Mouse (Mus musculus) heart, adult 2 months (tissue): ENCODE results near the gene Spats1. TPM values are rescaled to one million over a fixed set of nuclear protein-coding genes. Genes with fewer than 3 reads are reported as not detected.

Source experiments
- DNase-seq, 2 experiments: peaks; one replicate each; pipeline ENCODE4 v3.0.0; 2021
- H3K27ac ChIP-seq: fragments of 200-600 bp; 2 replicates; pipeline ENCODE4 v1.8.1; 2022
- H3K27me3 ChIP-seq: fragments of 200-500 bp; 2 replicates; pipeline ENCODE4 v1.6.1; 2012; ENCODE audit warnings: mild to moderate bottlenecking, low read length, inconsistent platforms, mixed read lengths; ENCODE audit not compliant: control insufficient read depth, insufficient read depth
- H3K36me3 ChIP-seq: fragments of 200-500 bp; 2 replicates; pipeline ENCODE4 v1.6.1; 2012; ENCODE audit warnings: low read length, inconsistent platforms; ENCODE audit not compliant: control insufficient read depth, insufficient read depth
- H3K4me1 ChIP-seq: fragments of 200-500 bp; 2 replicates; pipeline ENCODE4 v1.6.1; 2011; ENCODE audit warnings: low read length; ENCODE audit not compliant: control insufficient read depth, insufficient read depth
- H3K4me3 ChIP-seq: fragments of 200-600 bp; 2 replicates; pipeline ENCODE4 v1.8.1; 2022
- H3K79me2 ChIP-seq: fragments of 200-500 bp; replicated peaks from 2 replicates; pipeline ENCODE4 v1.6.1; 2012; ENCODE audit warnings: mild to moderate bottlenecking, inconsistent platforms, low read length, moderate library complexity, mixed read lengths; ENCODE audit not compliant: control insufficient read depth, insufficient read depth
- H3K9ac ChIP-seq: fragments of 200-500 bp; 2 replicates; pipeline ENCODE4 v1.6.1; 2012; ENCODE audit warnings: low read depth, mild to moderate bottlenecking, control low read depth, inconsistent platforms, low read length, mixed read lengths
- CTCF ChIP-seq: fragments of 200-600 bp; IDR thresholded peaks from 2 replicates; pipeline ENCODE4 v1.8.1; 2022; ENCODE audit warnings: antibody characterized with exemption, mild to moderate bottlenecking, moderate library complexity
- EP300 ChIP-seq: fragments of 200-500 bp; IDR thresholded peaks from 2 replicates; pipeline ENCODE4 v1.6.1; 2011; ENCODE audit warnings: low read depth, low read length, control low read depth; ENCODE audit not compliant: insufficient read depth
- POLR2A ChIP-seq: fragments of 200-500 bp; IDR thresholded peaks from 2 replicates; pipeline ENCODE4 v1.6.1; 2011; ENCODE audit warnings: mild to moderate bottlenecking, low read depth, low read length, control low read depth; ENCODE audit not compliant: insufficient read depth
- WGBS: fragments of 180-500 bp; shearing (Covaris S2); methylation state at CpG from one replicate; pipeline ENCODE4 v1.1.7; 2018; 5-methylcytosine and 5-hydroxymethylcytosine counted together
- intact Hi-C: fragments of 180-260 bp; cut with DNase I; formaldehyde crosslinking; loops from one replicate; pipeline ENCODE4 v1.15.1; 2025
- polyA plus RNA-seq: library from polyadenylated mRNA; depleted of rRNA; stranded (reverse); fragments of >200 nt; gene quantifications from 2 replicates; pipeline ENCODE4 v1.2.3, GENCODE M21; 2012
- total RNA-seq, 2 experiments: library from RNA; stranded (reverse); gene quantifications; 2 replicates each; pipeline ENCODE4 v1.2.3; 2021

Spats1 gene
- total and polyA plus RNA-seq, 3 experiments: 0.16 TPM; not detected in 2

- whole genome bisulfite sequencing: 90% methylated on average over 28 of the region's 28 CpGs
- TF ChIP-seq EP300 (no peak), POLR2A (no peak), CTCF (no peak)
- intact Hi-C loops: loop anchor here (2.0 kb wide), 1 partner anchor 125 kb away; no protein-coding TSS in a partner anchor
- no peaks in the 10 kb centered on the region for H3K79me2 ChIP-seq
- no peaks in the 10 kb centered on the region for H3K4me1 ChIP-seq
- no peak for DNase-seq
- H3K36me3 ChIP-seq: no peaks in the 10 kb centered on the region
- H3K27ac ChIP-seq: no peak overlapping the region
- H3K4me3 ChIP-seq: no peak overlapping the region
- H3K9ac ChIP-seq: no peak overlapping the region
- no peaks in the 10 kb centered on the region for H3K27me3 ChIP-seq
Observed at GRCm38 (mm10) chr17:45517549-45518215, 42.5 kb upstream of the Spats1 start.

DNA sequence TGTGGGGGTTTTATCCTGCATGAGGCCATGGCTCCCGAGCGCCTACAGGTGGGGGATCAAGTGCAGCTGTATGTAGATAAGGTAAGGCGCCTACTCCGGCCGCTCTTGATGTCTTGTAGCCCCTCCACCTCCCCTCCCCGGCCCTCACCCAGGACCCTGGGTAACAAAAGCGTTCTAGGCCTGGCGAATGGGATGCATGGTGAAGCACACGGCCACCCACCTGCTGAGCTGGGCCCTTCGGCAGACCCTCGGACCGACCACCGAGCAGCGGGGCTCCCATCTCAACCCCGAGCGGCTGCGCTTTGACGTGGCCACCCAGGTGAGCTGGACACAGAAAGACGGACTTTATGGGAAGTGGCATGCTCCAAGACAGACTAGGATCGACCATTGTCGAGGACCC, 41.9 kb upstream of the Spats1 start:
- DNase-seq: no peak
- H3K79me2 ChIP-seq: no peaks in the 10 kb centered on the region
- 93% methylated on average over 21 of the region's 21 CpGs for whole genome bisulfite sequencing
- no peaks in the 10 kb centered on the region for H3K27me3 ChIP-seq
- no peaks in the 10 kb centered on the region for H3K36me3 ChIP-seq
- intact Hi-C loops: loop anchor here (2.0 kb wide), 1 partner anchor 126 kb away; no protein-coding TSS in a partner anchor
- TF ChIP-seq POLR2A (no peak), CTCF (no peak), EP300 (no peak)
- H3K27ac ChIP-seq: no peak overlapping the region
- H3K9ac ChIP-seq: no peak overlapping the region
- no peaks in the 10 kb centered on the region for H3K4me1 ChIP-seq
- H3K4me3 ChIP-seq: no peak overlapping the region

- H3K4me3 ChIP-seq: no peak overlapping the region
- peak; percentile 62 to 84 for DNase-seq
- intact Hi-C loops: loop anchor here (1.0 to 2.0 kb wide), 2 partner anchors 36 to 126 kb away; no protein-coding TSS in a partner anchor
- H3K36me3 ChIP-seq: no peaks in the 10 kb centered on the region
- H3K79me2 ChIP-seq: no peaks in the 10 kb centered on the region
- H3K27me3 ChIP-seq: no peaks in the 10 kb centered on the region
- no peak for TF ChIP-seq EP300
- peak; percentile 96 for TF ChIP-seq CTCF
- 45% methylated on average over 8 of the region's 8 CpGs for WGBS
- H3K27ac ChIP-seq: no peak overlapping the region
- H3K9ac ChIP-seq: no peak overlapping the region
- no peaks in the 10 kb centered on the region for H3K4me1 ChIP-seq
Observed at GRCm38 (mm10) chr17:45516488-45516887, 41.3 kb upstream of the Spats1 start.

DNA sequence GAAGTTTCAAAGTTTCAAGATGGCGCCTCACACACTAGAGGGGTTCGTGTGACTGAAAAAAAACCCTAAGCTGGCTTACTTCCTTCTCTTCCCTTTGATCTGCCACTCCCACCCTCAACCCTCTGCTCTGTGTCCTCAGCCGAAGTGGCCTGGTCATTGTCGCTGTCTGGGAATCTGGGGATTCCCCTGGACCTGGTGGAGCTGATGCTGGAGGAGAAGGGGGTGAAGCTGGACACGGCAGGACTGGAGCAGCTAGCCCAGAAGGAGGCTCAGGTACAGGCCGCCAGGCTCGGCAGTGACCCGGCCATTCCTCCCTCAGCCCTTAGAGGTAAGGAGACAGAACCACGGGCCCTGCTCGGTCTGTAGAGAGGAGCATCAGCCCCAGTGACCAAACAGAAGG, 40.6 kb upstream of the Spats1 start:
- no peak for DNase-seq
- intact Hi-C loops: loop anchor here (1.0 to 2.0 kb wide), 2 partner anchors 36 to 127 kb away; no protein-coding TSS in a partner anchor
- H3K9ac ChIP-seq: no peak overlapping the region
- no peak overlapping the region for H3K27ac ChIP-seq
- H3K4me3 ChIP-seq: no peak overlapping the region
- H3K4me1 ChIP-seq: no peaks in the 10 kb centered on the region
- H3K36me3 ChIP-seq: no peaks in the 10 kb centered on the region
- H3K27me3 ChIP-seq: no peaks in the 10 kb centered on the region
- WGBS: 81% methylated on average over 10 of the region's 10 CpGs
- H3K79me2 ChIP-seq: no peaks in the 10 kb centered on the region
- TF ChIP-seq CTCF (no peak), POLR2A (no peak), EP300 (no peak)

DNA sequence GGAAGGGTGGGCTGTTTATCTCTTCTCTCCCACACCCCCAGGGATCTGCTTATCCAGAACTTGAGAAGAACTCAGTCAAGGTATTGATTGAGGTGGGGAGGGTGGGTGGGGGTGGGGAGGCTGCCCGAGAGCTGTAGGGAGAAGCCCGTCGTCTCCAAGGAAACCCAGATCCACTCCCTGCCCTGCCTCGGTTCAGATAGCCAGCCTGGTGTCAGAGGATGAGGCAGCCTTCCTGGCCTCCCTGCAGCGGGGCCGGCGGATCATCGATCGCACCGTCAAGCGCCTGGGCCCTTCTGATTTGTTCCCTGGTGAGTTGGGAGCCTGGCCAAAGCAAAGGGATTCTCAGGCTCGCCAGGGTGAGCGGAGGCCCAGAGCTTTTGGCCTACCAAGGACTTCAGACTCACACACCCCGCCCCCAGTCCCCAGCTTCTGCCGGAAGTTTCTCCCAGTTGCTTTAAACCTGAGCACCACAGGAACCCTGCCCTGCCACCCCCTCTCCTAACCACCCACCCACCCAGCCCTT, 40.0 kb upstream of the Spats1 start:
- no peaks in the 10 kb centered on the region for H3K4me1 ChIP-seq
- no peak overlapping the region for H3K9ac ChIP-seq
- H3K4me3 ChIP-seq: no peak overlapping the region
- no peak for DNase-seq
- H3K27ac ChIP-seq: no peak overlapping the region
- TF ChIP-seq EP300 (no peak), CTCF (no peak), POLR2A (no peak)
- H3K27me3 ChIP-seq: no peaks in the 10 kb centered on the region
- no peaks in the 10 kb centered on the region for H3K36me3 ChIP-seq
- intact Hi-C loops: no loop called here
- 59% methylated on average over 15 of the region's 15 CpGs for WGBS
- no peaks in the 10 kb centered on the region for H3K79me2 ChIP-seq

DNA sequence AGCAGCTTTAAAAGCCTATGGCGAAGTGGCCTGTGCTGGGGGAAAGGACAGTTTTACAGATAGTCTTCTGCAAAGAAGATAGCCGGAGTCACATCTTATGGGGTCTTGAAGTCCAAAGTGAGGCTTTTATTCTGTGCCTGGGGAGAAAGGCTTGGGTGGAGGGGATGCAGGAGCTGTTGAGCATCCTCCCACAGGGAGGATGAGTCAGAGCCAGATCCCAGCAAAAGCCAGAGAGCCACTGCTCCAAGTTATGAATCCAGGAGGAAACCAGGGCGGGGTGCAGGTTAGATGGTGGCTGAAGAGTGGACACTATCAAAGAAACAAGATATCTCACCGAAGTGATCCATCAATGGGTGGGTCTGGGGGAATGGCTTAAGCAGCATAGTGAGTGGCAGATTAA, 36.5 kb upstream of the Spats1 start:
- WGBS: 86% methylated on average over 4 of the region's 4 CpGs
- DNase-seq: no peak
- H3K9ac ChIP-seq: no peak overlapping the region
- intact Hi-C loops: no loop called here
- no peaks in the 10 kb centered on the region for H3K36me3 ChIP-seq
- no peak overlapping the region for H3K27ac ChIP-seq
- H3K79me2 ChIP-seq: no peaks in the 10 kb centered on the region
- peaks cover 2% of the 10 kb centered on the region; the same call in 1 of the 2 replicates for H3K4me1 ChIP-seq
- H3K4me3 ChIP-seq: no peak overlapping the region
- no peaks in the 10 kb centered on the region for H3K27me3 ChIP-seq
- TF ChIP-seq POLR2A (no peak), EP300 (no peak), CTCF (no peak)
